ENCODE assay signal across 8 mouse cellular contexts in the genomic region with DNA sequence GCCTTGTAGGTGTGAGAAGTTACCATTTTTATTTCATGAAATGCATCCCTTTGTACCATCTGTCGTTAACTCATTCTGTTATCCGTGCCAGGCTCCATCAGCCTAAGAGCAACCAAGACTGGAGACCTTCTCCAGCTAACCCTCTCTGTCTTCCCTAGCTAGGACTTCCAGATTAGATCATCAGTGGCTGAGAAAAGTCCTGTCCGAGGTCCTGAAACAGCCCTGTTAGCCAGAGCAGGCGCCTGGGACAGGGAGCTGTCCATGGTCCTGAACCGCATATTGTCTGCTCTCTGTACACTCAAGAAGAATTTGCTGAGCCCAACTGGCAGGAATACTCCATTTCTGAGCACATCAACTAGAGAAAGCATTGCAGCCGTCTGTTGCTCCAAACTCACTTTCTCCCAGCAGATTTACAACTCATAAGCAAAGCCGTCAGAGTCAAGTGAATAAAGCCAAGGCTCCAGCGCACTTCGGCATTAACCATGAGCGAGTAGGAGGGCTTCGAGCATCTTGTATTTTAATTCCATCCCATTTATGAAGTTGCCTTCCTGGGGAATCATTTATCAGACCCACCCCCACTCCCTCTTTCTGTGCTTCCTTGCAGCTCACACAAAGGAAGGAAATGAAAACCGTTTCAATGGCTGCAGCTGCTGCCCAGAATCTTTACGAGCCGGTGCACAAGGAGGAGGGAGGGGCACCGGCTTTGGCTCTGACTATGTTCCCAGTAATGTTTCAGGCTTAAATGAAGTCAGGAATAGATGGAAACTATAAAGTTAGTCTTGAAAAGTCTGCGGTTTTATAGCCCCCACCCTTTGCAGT.
DNase-seq lines count a peak whose midpoint lies in the region; ATAC-seq and TF ChIP-seq lines count a peak whose summit lies in the region.

No protein-coding gene starts in this region.

- H3K4me3 ChIP-seq in heart, embryonic 11.5 days (ENCODE audit: low read depth, low read length) = no peak overlapping the region
- no peak overlapping the region for H3K4me3 ChIP-seq in embryonic facial prominence, embryonic 11.5 days (ENCODE audit: low read depth, low read length)
- H3K4me3 ChIP-seq in kidney, embryonic 15.5 days (replicated peaks) = no peak overlapping the region
- H3K4me3 ChIP-seq in limb, embryonic 13.5 days = no peak overlapping the region
- H3K4me3 ChIP-seq in thymus, adult 2 months (ENCODE audit: control insufficient read depth, insufficient read depth, low read length) = no peak overlapping the region

- H3K9me3 ChIP-seq in heart, embryonic 11.5 days (replicated peaks; ENCODE audit: control insufficient read depth, low read length) = no peaks in the 10 kb centered on the region
- no peaks in the 10 kb centered on the region for H3K9me3 ChIP-seq in embryonic facial prominence, embryonic 11.5 days (replicated peaks; ENCODE audit: control insufficient read depth, low read length)
- no peaks in the 10 kb centered on the region for H3K9me3 ChIP-seq in kidney, embryonic 15.5 days (replicated peaks)
- H3K9me3 ChIP-seq in limb, embryonic 13.5 days = no peaks in the 10 kb centered on the region

- H3K4me2 ChIP-seq in heart, embryonic 11.5 days = no peak overlapping the region
- H3K4me2 ChIP-seq in embryonic facial prominence, embryonic 11.5 days (ENCODE audit: low read depth, low read length) = no peak overlapping the region
- no peak overlapping the region for H3K4me2 ChIP-seq in kidney, embryonic 15.5 days
- H3K4me2 ChIP-seq in limb, embryonic 13.5 days (replicated peaks) = no peak overlapping the region

- H3K36me3 ChIP-seq in heart, embryonic 11.5 days (ENCODE audit: control insufficient read depth, insufficient read depth, low read length) = no peaks in the 10 kb centered on the region
- H3K36me3 ChIP-seq in embryonic facial prominence, embryonic 11.5 days (replicated peaks; ENCODE audit: control insufficient read depth, insufficient read depth, low read depth, low read length) = no peaks in the 10 kb centered on the region
- no peaks in the 10 kb centered on the region for H3K36me3 ChIP-seq in kidney, embryonic 15.5 days
- no peaks in the 10 kb centered on the region for H3K36me3 ChIP-seq in limb, embryonic 13.5 days
- no peaks in the 10 kb centered on the region for H3K36me3 ChIP-seq in thymus, adult 2 months (ENCODE audit: control insufficient read depth, insufficient read depth, low read length)

- H3K4me1 ChIP-seq in heart, embryonic 11.5 days (ENCODE audit: control insufficient read depth, insufficient read depth, low read length) = no peaks in the 10 kb centered on the region
- H3K4me1 ChIP-seq in embryonic facial prominence, embryonic 11.5 days (ENCODE audit: control insufficient read depth, insufficient read depth, low read length) = no peaks in the 10 kb centered on the region
- H3K4me1 ChIP-seq in kidney, embryonic 15.5 days = no peaks in the 10 kb centered on the region
- no peaks in the 10 kb centered on the region for H3K4me1 ChIP-seq in limb, embryonic 13.5 days
- H3K4me1 ChIP-seq in thymus, adult 2 months (replicated peaks; ENCODE audit: control insufficient read depth, insufficient read depth, low read length) = no peaks in the 10 kb centered on the region

- WGBS in heart, embryonic 11.5 days (ENCODE audit: insufficient replicate concordance) = 55% methylated on average over 16 of the region's 16 CpGs
- WGBS in embryonic facial prominence, embryonic 11.5 days = 54% methylated on average over 16 of the region's 16 CpGs
- 54% methylated on average over 16 of the region's 16 CpGs for WGBS in kidney, embryonic 15.5 days
- WGBS in limb, embryonic 13.5 days = 50% methylated on average over 16 of the region's 16 CpGs
- WGBS in thymus, adult 2 months = 58% methylated on average over 16 of the region's 16 CpGs

- no peak overlapping the region for H3K9ac ChIP-seq in heart, embryonic 11.5 days (ENCODE audit: low read depth, low read length)
- no peak overlapping the region for H3K9ac ChIP-seq in embryonic facial prominence, embryonic 11.5 days (replicated peaks; ENCODE audit: low read length)
- no peak overlapping the region for H3K9ac ChIP-seq in kidney, embryonic 15.5 days
- no peak overlapping the region for H3K9ac ChIP-seq in limb, embryonic 13.5 days

- DNase-seq in heart, adult 11 months = peak; percentile 94
- peak; percentile 96 for DNase-seq in embryonic facial prominence, embryonic 11.5 days (ENCODE audit: low spot score)
- DNase-seq in heart, adult 8-10 months (ENCODE audit: low spot score) = peak; percentile 67
- DNase-seq in naive thymus-derived CD4-positive, alpha-beta T cell, adult 2 months (ENCODE audit: low read depth) = peak; percentile 6
- peak; percentile 44 for DNase-seq in thymus, adult 2 months

- TF ChIP-seq POLR2A in thymus, adult 2 months (IDR thresholded peaks at IDR 0.05; ENCODE audit: control insufficient read depth, extremely low read depth, insufficient read depth, low read length, poor library complexity) = no peak

- TF ChIP-seq CTCF in thymus, adult 2 months (IDR thresholded peaks at IDR 0.05; ENCODE audit: borderline replicate concordance, control insufficient read depth, extremely low read depth, insufficient read depth, low read length, poor library complexity) = no peak

- H3K27me3 ChIP-seq in heart, embryonic 11.5 days (ENCODE audit: control insufficient read depth, insufficient read depth, low read length) = no peaks in the 10 kb centered on the region
- H3K27me3 ChIP-seq in embryonic facial prominence, embryonic 11.5 days (ENCODE audit: control insufficient read depth, insufficient read depth, low read length) = no peaks in the 10 kb centered on the region
- H3K27me3 ChIP-seq in kidney, embryonic 15.5 days = no peaks in the 10 kb centered on the region
- H3K27me3 ChIP-seq in limb, embryonic 13.5 days = no peaks in the 10 kb centered on the region
- no peaks in the 10 kb centered on the region for H3K27me3 ChIP-seq in thymus, adult 2 months (ENCODE audit: control insufficient read depth, insufficient read depth, low read length)

- no peak for ATAC-seq in heart, embryonic 11.5 days (replicated peaks; ENCODE audit: insufficient number of reproducible peaks, low FRiP score, low TSS enrichment)
- no peak for ATAC-seq in embryonic facial prominence, embryonic 11.5 days (replicated peaks; ENCODE audit: insufficient number of reproducible peaks, low FRiP score, low TSS enrichment, low read depth)
- ATAC-seq in kidney, embryonic 15.5 days (replicated peaks; ENCODE audit: low FRiP score) = 0 out of 2 replicates have a peak, but pooled peaks have one; percentile 52
- ATAC-seq in limb, embryonic 13.5 days (ENCODE audit: low FRiP score, low read depth) = peak; percentile 73; the same call in 1 of the 2 replicates

- no peak overlapping the region for H3K27ac ChIP-seq in heart, embryonic 11.5 days (ENCODE audit: low read depth, low read length)
- no peak overlapping the region for H3K27ac ChIP-seq in embryonic facial prominence, embryonic 11.5 days (replicated peaks; ENCODE audit: low read depth, low read length)
- no peak overlapping the region for H3K27ac ChIP-seq in kidney, embryonic 15.5 days
- H3K27ac ChIP-seq in limb, embryonic 13.5 days = no peak overlapping the region
- no peak overlapping the region for H3K27ac ChIP-seq in thymus, adult 2 months (ENCODE audit: control insufficient read depth, insufficient read depth, low read length)

Comparison
In these comparisons a context has a peak if more than half of its experiments do, and no peak if none do; other contexts are left out.
1. DNase-seq: peak in every context shown above with its lines; median percentile 96 in embryonic facial prominence, embryonic 11.5 days; 94 in heart, adult 11 months; 67 in heart, adult 8-10 months; 44 in thymus, adult 2 months; 6 in naive thymus-derived CD4-positive, alpha-beta T cell, adult 2 months.
2. ATAC-seq: peak in kidney, embryonic 15.5 days (single experiment) and limb, embryonic 13.5 days (single experiment); none in heart, embryonic 11.5 days (single experiment) and embryonic facial prominence, embryonic 11.5 days (single experiment).